Mouse (Mus musculus): ENCODE data around the gene Zkscan14.
A peak's percentile ranks its signal among the peaks of the same experiment; 100 is the strongest.
"Not testable (repeated sequence)": the region's sequence is repeated elsewhere in the genome, so short reads cannot be mapped to it uniquely, and the experiment has no call there.

Gene Zkscan14

DNA sequence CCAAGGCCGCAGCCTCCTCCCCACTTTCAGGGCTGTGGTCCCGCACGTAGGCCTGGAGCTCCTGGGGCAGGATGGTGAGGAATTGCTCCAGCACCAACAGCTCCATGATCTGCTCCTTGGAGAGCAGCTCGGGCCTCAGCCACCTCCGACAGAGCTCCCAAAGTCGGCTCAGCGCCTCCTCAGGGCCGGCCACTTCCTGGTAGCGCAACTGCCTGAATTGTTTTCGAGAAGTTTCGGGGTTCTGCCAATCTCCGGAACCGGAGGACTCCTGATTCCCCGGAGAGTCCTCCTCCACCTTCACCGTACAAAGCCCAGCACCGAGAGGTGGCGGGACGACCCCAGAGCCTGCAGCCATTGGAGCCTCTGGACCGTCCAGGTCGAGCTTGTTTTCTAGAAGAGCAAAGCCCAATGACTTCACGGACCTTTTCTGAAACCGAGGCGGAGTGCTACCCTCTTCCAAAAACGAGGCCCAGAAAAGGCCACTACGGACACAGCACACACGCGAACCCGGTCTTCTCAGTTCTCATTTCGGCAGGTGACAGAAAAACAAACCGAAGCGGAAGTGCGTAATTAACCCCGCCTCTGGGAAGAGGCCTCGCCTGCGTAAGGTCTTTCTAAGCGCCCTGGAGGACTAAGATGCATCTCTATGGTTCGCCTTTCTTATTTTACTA lies at the start of gene Zkscan14:
Gene Zkscan14 (minus strand): TSS at position 548 of the 671 bp plus-strand sequence.
- DNase-seq (ENCODE audit: low read depth, low spot score), result peak; percentile 82

DNA sequence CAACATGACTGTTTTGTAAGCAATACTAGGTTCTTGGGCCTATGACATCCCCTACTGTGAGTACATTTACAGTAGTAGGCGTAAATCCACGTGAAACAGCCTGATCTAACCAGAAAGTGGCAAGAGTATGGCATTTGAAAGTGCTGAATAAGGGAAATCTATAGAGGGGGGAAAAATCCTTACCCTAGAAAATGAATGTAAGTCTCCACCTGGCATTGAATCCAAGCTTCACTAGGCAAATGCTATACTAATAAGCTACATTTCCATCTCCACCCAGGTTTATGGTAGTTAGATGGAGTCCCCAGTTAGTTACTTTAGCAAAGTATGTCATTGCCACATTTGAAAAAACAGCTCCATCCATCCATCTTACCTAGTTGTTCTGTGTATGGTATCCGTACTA lies 47.9 kb upstream of the Zkscan14 start:
- no peak for DNase-seq (ENCODE audit: low read depth, low spot score)

DNA sequence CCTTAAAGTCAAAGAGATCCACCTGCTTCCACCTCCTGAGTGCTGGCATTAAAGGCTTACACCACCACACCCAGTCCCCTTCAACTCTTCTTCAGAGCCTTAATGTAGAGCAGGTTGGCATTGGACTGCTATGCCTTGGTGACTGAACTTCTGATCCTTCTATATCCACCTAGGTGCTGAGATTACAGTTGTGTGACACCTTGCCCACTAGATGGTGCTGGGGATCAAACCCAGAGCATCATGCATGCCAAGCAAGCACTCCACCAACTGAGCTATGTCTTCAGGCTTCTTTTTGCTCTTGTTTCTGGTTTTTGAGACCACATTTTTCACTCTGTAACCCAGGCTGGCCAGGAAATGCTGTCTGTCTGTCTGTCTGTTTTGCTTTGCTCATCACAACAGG lies 33.0 kb upstream of the Zkscan14 start:
- DNase-seq (ENCODE audit: low read depth, low spot score), result peak; percentile 11

DNA sequence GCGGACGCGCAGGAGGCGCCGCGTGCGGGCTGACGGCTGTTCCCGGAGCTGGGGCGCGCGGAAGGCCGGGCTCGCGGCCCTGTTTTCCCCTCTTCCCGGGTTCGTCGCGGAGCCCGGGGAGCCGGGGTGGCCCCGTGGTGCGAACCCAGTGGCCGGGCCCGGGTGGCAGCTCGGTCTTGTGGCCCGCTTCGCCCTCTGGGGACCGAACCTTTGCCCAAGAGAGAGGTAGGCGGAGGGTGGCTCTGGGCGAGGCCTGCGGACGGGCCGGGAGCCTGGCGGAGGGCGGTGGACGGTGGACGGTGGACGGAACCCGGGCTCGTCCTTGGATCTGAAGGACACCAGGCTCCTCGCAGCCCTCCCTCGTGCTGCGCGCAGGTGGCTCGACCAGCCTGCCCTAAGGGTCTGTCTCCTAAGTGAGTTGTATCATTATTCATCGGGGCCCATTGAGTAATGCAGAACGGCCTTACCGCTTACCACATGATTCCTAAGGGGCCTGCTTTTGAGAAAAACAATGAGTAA lies 30.3 kb upstream of the Zkscan14 start:
- no peak for DNase-seq (ENCODE audit: low read depth, low spot score)

DNA sequence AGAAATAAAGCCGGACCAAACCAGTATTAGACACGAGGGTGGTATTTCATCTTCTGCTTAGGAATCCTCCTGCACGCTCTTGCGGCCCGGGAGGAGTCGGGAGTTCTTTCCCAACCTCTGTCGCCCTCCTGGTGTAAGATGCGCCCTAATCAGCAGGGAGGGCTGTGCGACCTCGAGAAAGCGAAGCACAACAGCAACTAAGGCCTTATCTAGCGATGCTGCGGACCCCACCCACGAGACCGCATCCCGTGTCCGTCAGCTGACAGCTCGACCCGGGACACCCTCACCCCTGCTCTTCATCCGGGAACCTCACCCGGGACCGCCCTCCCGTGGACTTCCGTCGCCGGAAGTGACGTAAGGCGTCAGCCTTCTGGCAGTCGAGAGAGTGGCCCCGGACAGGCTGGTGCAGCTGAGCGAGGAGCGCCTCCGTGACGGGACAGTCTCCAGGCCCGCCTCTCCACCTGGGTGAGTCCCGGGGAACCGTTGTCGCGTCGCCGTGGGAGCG lies 29.8 kb upstream of the Zkscan14 start, which contains the start of gene Zfp655:
Gene Zfp655 (plus strand): TSS at position 349 of the 505 bp plus-strand sequence.
- DNase-seq (ENCODE audit: low read depth, low spot score), result peak; percentile 96

DNA sequence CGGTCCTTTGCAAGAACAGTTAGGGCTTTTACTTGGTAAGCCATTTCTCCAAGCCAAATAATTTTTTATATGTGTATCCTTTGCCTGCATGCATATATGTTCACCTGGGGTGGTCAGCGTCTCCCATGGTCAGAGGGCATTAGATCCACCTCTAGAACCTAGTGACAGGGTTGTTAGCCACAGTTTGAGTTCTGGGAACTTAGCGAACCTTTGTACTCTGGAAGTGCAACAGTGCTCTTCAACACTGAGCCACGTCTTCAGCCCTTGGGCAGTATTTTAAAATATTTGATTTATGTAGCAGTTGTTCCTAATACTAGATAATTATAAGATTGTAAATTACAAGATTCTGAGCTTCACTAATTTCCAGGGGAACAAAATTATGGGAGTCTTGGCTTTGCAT lies 29.0 kb upstream of the Zkscan14 start:
- no peak for DNase-seq (ENCODE audit: low read depth, low spot score)

DNA sequence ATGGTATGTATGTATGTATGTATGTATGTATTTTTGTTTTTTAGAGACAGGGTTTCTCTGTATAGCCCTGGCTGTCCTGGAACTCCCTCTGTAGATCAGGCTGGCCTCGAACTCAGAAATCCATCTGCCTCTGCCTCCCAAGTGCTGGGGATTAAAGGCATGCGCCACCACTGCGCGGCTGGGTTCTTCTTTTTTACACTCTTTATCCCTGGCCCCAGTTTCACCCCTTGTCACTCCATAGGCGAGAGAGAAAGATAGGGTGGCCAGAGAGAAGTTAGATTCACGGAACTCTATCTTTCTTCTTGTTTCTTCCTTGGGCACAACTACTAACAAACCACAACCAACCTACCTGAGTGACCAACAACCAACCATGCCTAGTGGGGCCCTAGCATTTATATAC lies 27.6 kb upstream of the Zkscan14 start:
- not testable (repeated sequence) for DNase-seq (ENCODE audit: low read depth, low spot score)

DNA sequence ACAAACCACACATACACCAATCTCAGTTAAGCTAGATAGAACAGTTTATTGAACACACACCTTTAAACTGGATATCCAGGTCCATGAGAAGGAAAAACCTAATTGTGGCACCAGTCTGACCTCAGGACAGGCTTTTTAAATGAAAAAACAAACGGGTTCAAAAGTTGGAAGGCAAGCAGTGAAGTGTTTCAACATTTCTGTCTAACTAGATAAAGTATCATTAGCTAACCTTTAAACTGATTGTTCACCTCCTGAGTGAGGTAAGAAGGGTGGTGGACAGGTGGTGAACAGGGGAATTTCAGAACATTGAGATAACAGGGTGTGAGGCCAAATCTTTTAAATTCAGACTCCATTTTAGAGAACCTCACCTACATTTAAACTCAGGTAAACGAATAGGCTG lies 24.8 kb upstream of the Zkscan14 start:
- DNase-seq (ENCODE audit: low read depth, low spot score), result no peak

DNA sequence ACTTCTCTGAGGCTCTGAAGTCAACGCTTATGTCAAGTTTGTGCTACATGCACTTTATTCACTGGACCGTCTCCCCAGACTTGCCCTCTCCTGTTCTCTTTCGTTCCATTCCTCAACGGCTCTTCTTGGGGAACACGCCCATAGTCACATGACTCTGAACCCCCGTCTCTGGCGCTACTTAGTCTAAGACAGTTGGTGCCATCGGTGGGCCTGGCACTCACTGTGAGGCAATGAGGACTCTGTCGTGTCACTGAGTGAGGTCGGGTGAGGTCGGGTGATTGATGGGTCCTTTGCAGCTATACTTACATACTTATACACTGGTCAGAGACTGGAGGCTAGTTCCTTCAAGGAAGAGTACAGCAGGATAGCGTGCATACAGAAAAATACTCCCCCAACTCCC lies 21.7 kb upstream of the Zkscan14 start:
- no peak for DNase-seq (ENCODE audit: low read depth, low spot score)

DNA sequence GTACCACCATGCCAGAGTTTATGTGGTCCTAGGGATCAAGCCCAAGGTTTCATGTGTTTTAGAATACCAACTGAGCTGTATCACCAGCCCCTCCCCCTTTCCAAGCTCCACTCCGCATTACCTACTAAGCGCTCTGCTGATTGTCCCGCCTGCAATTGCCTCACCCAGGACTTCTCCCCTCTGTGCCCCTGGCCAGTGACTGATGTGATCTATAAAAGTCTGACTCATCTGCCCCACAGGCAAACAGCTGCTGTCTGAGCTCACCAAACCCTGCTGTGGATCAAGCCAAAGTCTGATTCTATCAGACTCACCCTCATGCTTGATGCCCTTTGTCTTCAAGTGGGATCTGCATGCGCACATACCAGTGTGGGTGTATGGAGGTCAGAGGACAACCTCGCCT lies 21.2 kb upstream of the Zkscan14 start:
- DNase-seq (ENCODE audit: low read depth, low spot score), result no peak

DNA sequence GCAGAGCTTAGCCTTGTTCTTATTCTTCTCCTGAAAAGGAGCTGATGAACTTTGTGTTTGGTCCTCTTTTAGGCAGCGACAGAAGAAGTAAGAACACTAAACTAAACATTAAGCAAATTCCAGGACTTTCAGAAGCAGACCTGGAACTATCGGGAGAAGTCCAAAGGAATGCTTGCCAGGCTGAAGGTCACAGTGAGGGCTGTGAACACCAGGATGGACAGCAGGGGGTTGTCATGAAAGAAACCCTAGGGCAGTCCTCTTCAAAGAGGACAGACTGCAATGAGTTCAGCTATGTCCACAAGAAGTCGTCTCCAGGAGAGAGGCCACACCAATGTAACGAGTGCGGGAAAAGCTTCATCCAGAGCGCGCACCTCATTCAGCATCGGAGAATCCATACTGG lies 18.3 kb upstream of the Zkscan14 start:
- DNase-seq (ENCODE audit: low read depth, low spot score), result no peak

DNA sequence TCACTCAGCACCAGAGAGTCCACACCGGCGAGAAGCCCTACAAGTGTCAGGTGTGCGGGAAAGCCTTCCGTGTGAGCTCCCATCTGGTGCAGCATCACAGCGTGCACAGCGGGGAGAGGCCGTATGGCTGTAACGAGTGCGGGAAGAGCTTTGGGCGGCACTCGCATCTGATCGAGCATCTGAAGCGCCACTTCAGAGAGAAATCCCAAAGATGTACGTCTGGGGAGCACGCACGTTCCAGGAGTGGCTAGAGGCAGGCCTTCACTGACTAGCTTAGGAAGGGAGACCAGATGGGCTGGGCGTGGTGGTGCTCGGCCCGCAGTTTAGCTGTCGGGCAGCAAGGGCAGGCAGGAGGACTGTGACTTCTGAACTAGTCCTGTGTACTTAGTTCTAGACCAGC lies 17.0 kb upstream of the Zkscan14 start:
- no peak for DNase-seq (ENCODE audit: low read depth, low spot score)

DNA sequence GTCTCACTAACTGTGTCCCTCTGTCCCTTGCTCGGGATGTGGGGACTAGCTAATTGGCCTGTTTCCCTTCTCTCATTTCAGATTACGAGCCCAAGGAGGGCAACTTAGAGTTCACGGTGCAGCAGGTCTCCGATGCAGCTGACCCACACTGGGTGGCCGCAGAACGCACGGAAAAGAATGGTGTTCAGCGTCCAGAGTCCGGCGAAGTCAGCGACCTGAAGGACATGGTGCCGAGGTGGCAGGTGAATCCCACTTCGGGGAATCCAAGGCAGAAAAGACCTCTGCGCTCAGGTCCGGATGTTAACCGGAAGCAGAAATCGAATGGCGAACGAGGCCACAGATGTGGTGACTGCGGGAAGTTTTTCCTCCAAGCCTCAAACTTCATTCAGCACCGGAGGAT lies 16.5 kb upstream of the Zkscan14 start:
- no peak for DNase-seq (ENCODE audit: low read depth, low spot score)

DNA sequence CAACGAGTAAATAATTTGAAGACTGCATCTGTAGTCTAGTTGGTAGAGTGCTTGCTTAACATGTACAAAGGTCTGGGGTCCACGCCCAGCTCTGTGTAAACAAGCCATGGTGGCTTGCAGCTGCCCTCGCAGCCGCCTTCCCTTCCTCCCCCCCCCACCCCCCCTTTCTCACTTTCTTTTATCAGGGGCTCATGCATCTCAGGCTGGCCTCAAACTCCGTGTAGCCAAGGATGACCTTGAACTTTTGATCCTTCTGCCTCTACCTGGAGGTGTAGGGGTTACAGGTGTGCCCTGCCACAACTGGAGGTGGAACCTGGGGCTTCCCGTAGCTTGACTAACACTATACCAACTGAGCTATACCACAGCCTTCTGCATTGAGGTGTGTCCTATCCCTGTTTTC lies 16.1 kb upstream of the Zkscan14 start:
- DNase-seq (ENCODE audit: low read depth, low spot score), result no peak

DNA sequence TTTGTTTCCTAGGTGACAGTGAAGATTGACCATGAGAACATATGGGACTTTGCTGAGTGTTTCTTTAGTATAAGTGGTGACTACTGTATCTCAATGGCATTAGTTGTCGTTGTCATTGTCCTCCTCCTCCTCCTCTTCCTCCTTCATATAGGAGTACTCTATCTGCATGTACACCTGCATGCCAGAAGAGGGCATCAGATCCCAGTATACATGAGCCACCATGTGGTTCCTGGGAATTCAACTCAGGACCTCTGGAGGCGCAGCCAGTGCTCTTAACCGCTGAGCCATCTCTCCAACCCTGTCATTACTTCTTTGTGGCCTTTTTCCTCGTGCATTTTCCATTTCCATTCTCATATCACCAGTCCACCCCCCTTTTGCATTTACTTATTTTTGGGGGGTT lies 13.0 kb upstream of the Zkscan14 start:
- no peak for DNase-seq (ENCODE audit: low read depth, low spot score)

DNA sequence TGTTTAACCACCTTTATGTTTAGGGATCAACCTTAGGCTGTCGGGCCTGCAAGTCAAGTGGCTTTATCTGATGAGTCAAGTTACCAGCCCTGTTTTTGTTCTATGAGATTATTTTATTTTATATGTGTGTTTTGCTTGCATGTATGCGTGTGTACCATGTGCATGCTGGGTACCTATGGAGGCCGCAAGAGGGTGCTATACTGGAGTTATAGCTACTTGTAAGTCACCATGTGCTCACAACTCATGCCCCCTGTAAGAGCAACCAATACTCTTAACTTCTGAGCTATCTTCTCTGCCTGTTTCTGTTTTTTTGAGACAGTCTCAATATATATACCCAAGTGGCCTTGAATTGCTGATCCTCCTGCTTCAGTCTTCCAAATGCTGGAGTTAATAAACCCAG lies 11.8 kb upstream of the Zkscan14 start:
- no peak for DNase-seq (ENCODE audit: low read depth, low spot score)

DNA sequence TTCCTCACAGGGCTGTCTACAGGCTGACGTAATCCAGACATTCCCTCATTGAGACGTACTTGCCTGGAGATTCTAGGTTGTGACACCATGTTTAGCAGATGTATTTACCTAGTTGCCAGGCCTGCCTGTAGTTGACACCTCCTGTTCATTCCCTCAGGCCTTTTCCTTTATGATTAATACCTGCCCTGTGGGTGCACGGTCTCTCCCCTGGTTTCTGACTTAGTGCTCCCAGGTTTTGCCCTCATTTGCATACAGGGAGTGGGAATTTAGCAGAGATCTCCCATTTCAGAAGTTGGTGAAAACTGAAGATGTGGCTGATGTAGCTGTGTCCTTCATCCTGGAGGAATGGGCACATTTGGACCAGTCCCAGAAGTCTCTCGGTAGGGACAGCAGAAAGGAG lies 10.5 kb upstream of the Zkscan14 start:
- DNase-seq (ENCODE audit: low read depth, low spot score), result no peak

DNA sequence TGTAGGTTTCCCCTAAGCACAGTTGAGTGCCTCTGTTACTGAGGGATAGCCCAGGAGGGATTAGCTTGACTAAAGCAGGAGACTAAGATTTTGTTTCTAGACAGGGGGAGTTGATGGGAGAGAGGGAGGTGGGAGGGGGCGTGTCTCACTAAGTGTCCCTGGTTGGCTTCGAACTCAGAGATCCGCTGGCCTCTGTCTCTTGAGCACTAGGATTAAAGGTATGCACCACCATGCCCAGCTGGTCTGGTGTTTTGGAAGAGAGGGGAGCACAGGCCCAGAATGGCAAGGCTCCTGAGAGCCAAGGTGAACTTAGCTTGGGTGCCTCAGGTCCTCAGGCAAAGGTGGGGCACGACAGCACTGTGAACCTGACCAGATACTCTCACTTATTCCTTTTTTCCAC lies 9.7 kb upstream of the Zkscan14 start:
- no peak for DNase-seq (ENCODE audit: low read depth, low spot score)

DNA sequence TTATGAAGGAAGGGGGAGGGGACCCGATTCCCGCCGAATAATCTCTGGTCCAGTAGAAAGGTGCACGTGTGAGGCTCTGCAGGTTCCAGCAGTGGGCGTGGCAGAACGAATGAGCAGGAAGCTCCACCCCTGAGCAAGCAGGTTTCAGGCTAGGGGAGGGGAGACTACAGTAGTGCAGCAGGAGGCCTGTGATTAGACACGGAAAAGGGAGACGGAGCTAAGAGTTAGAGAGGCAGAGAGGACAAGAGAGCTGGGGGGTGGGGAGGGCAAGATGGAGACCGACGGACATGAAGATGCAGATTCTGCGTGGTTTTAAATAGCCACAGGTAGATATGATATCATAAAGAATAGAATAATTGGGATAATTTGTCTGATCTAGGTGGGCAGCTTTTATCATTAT lies 6.7 kb upstream of the Zkscan14 start:
- not testable (repeated sequence) for DNase-seq (ENCODE audit: low read depth, low spot score)

DNA sequence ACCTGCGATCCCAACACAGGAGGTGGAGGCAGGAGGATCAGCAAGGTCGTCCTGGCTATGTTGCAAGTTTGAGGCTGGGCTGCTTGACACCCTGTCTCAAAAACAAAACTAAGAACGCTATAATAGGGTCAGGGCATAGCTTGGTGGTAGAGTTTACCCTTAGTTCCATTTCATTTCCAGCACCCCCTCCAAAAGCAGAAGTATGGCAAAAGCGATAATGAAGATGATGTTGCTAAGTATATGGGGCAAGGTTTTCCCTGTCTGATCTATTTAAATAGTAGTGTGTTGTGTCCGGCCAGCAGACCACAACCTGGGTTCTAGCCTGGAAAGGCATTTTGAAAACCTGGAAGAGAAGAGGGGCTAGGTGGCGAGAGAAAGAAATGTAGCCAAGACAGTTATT lies 6.3 kb upstream of the Zkscan14 start:
- DNase-seq (ENCODE audit: low read depth, low spot score), result no peak

DNA sequence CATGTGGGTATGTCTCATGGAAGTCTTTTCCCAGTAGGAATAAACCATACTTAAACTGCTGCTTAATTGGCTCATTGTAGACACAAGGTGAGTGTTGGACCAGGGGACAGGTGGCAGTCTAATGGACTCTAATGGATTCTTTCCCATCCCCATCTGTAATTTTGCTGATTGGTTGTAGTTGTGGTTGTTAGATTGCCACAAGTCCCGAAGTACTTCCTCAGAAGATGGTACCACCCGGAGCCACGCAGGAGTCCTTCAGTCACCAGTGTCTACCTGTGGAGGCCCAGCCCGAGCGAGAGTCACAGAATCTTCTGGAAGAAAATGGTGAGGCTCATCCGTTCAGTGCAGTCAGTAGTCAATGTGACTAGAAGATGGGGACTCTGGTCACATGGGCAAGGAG lies 5.7 kb upstream of the Zkscan14 start:
- no peak for DNase-seq (ENCODE audit: low read depth, low spot score)

DNA sequence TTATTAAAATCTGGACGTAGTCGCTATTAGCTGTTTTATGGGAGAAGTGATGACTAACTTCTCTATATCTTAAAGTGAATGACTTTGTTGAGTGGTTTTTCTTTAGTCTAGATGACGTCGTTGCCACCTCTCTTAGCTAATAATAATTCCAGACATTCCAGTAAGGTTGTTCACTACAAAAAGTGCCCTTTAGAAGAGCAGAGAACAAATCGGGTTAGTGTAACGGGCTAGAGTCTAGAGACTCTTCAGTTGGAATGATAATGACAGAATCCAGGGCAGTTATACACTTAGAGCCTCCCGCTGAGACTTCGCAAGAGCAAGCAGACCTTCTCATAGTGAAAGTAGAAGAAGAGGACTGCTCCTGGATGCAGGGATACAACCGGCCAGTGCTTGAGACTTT lies 3.4 kb upstream of the Zkscan14 start:
- no peak for DNase-seq (ENCODE audit: low read depth, low spot score)

DNA sequence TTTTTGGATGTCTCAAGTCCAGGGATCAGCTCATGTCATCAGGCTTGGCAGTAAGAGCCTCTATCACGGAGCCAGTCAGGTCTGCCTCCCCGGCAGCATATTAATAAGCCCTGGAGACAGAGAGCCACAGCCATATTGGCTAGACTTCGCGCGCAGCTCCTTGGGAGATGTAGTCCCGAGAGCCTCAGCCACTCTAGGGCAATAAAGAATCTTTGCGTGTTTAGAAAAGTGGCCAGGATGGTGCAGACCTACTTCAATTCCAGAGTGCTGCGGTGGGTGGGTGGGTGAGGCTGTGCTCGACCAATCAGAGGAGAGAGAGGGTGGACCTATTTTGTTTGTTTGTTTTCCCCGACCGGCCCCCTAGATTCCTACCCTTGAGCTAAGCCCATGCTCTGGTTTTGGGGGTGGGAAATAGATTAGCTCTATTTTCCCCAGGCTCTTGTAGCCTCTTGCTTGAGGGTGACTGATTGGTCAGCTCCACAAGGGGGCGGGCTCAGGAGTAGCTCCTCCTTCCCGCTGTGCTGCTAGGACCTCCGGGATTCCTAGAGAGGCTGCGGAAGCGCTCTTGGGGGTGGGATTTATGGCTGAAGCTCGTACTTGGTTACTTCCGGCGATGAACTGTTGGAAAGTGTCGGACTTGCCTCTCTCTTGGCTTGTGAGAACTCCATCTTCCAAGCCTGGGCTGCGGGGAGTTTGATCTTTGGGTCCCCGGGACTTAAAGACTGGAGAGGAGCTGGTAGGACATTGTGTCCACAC lies 2.4 kb upstream of the Zkscan14 start, which contains the start of gene Zkscan5:
Gene Zkscan5 (plus strand): TSS at position 627 of the 756 bp plus-strand sequence.
- peak; percentile 98 for DNase-seq (ENCODE audit: low read depth, low spot score)
